Mouse (Mus musculus): Measurements from ENCODE around the gene Bahcc1. TPM values are rescaled to one million over a fixed set of nuclear protein-coding genes. Genes with fewer than 3 reads are reported as not detected.

The Bahcc1 gene
- polyA plus RNA-seq, 1 experiment from 2014 or later = 17.2 TPM

- WGBS = under 1% methylated on average over 52 of the region's 52 CpGs
- Histone ChIP-seq H3K4me3 (peak overlapping the region; percentile 94), H3K9ac (peak overlapping the region; percentile 100), H3K4me1 (peaks cover 32% of the 10 kb centered on the region), H3K4me2 (peak overlapping the region; percentile 95), H3K27me3 (no peaks in the 10 kb centered on the region), H3K36me3 (ENCODE audit: poor library complexity, severe bottlenecking) (peaks cover 10% of the 10 kb centered on the region), H3K9me3 (replicated peaks) (no peaks in the 10 kb centered on the region), H3K27ac (peak overlapping the region; percentile 100)
- ATAC-seq = no peak
These were observed 1.5 kb downstream of the Bahcc1 start for GRCm38 (mm10) chr11:120234136-120234775.

DNA sequence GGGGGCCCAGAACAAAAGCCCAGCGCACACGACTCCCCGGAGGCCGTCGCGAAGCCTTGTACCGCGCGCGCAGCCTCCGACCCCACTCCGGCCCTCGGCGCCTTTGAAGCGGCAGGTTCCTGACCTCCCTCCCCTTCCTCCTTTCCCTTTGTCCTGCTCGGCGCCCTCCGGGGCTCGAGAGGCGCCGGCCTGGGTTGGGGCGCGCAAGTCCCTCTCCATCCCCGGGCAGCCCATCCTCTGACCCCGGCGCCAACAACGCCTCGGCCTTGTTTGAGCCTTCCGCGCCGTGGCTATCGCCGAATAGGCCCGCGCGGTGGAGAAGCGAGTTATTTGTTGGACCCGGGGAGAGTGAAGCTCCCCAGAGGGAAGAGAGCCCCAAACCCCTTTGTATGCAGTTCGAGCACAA, 2.0 kb downstream of the Bahcc1 start:
- Histone ChIP-seq H3K27me3 (no peaks in the 10 kb centered on the region), H3K4me1 (peaks cover 32% of the 10 kb centered on the region), H3K4me2 (peak overlapping the region; percentile 95), H3K9me3 (replicated peaks) (no peaks in the 10 kb centered on the region), H3K4me3 (peak overlapping the region; percentile 94), H3K36me3 (ENCODE audit: poor library complexity, severe bottlenecking) (peaks cover 10% of the 10 kb centered on the region), H3K9ac (peak overlapping the region; percentile 100), H3K27ac (peak overlapping the region; percentile 100)
- 0% methylated on average over 23 of the region's 39 CpGs for WGBS
- ATAC-seq = no peak

GRCm38 (mm10) chr11:120235385-120236113, 2.8 kb downstream of the Bahcc1 start:
- peak overlapping the region; percentile 100 for H3K27ac ChIP-seq
- H3K4me2 ChIP-seq = peak overlapping the region; percentile 95
- no peaks in the 10 kb centered on the region for H3K27me3 ChIP-seq
- peak overlapping the region; percentile 94 for H3K4me3 ChIP-seq
- H3K36me3 ChIP-seq (ENCODE audit: poor library complexity, severe bottlenecking) = peaks cover 10% of the 10 kb centered on the region
- no peaks in the 10 kb centered on the region for H3K9me3 ChIP-seq (replicated peaks)
- WGBS = under 1% methylated on average over 39 of the region's 40 CpGs
- H3K9ac ChIP-seq = peak overlapping the region; percentile 100
- ATAC-seq = no peak
- peaks cover 37% of the 10 kb centered on the region for H3K4me1 ChIP-seq

- Histone ChIP-seq H3K9me3 (replicated peaks) (no peaks in the 10 kb centered on the region), H3K27ac (peak overlapping the region; percentile 100), H3K27me3 (no peaks in the 10 kb centered on the region), H3K4me2 (peak overlapping the region; percentile 95), H3K4me3 (peak overlapping the region; percentile 94), H3K36me3 (ENCODE audit: poor library complexity, severe bottlenecking) (peaks cover 10% of the 10 kb centered on the region), H3K4me1 (peaks cover 42% of the 10 kb centered on the region), H3K9ac (peak overlapping the region; percentile 100)
- ATAC-seq = no peak
- 0% methylated on average over 12 of the region's 13 CpGs for WGBS
These were observed 3.3 kb downstream of the Bahcc1 start for GRCm38 (mm10) chr11:120236114-120236437.

DNA sequence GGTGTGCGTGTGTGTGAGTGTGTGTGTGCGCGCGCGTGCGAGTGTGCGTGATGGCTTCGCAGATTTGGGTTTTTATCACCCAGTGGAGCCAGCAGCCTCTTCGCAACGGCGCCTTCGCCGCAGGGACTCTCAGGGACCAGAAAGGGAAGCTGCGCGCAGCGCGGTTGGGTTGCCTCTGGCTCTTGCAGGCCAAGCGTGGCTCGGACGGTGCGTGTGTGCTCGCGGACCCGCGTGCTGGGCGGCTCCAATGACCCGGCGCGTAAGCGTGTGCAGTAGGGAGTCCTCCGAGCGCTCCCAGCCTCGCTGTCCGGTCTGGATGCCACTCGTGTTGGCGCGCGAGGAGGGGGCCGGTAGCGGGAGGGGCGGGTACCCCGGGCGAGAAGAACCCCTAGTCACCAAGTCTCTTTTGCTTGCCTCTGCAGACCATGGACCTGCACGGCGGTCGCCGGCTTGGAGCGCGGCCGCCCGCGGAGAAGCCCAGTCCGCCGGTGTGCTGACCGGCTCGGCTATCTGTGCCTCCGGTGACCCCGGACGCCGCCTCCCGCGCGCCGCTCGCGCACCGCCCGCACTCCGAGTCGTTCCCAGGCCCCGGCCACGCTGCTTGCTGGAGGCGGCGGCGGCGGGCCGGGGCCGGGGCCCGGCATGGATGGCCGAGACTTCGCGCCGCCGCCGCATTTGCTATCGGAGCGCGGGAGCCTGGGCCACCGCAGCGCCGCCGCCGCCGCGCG, 3.9 kb downstream of the Bahcc1 start:
- H3K36me3 ChIP-seq (ENCODE audit: poor library complexity, severe bottlenecking) = peaks cover 10% of the 10 kb centered on the region
- peak overlapping the region; percentile 95 for H3K4me2 ChIP-seq
- peak overlapping the region; percentile 100 for H3K27ac ChIP-seq
- H3K4me3 ChIP-seq = peak overlapping the region; percentile 94
- H3K9ac ChIP-seq = peak overlapping the region; percentile 100
- ATAC-seq = no peak
- no peaks in the 10 kb centered on the region for H3K27me3 ChIP-seq
- no peaks in the 10 kb centered on the region for H3K9me3 ChIP-seq (replicated peaks)
- H3K4me1 ChIP-seq = peaks cover 47% of the 10 kb centered on the region
- under 1% methylated on average over 65 of the region's 96 CpGs for WGBS

- H3K4me2 ChIP-seq = peak overlapping the region; percentile 95
- peaks cover 10% of the 10 kb centered on the region for H3K36me3 ChIP-seq (ENCODE audit: poor library complexity, severe bottlenecking)
- H3K4me1 ChIP-seq = peaks cover 48% of the 10 kb centered on the region
- H3K9me3 ChIP-seq (replicated peaks) = no peaks in the 10 kb centered on the region
- H3K27ac ChIP-seq = peak overlapping the region; percentile 100
- under 1% methylated on average over 88 of the region's 89 CpGs for WGBS
- no peak for ATAC-seq
- H3K27me3 ChIP-seq = no peaks in the 10 kb centered on the region
- H3K9ac ChIP-seq = peak overlapping the region; percentile 100
- H3K4me3 ChIP-seq = peak overlapping the region; percentile 94
These were observed 4.7 kb downstream of the Bahcc1 start for GRCm38 (mm10) chr11:120237166-120238131.

DNA sequence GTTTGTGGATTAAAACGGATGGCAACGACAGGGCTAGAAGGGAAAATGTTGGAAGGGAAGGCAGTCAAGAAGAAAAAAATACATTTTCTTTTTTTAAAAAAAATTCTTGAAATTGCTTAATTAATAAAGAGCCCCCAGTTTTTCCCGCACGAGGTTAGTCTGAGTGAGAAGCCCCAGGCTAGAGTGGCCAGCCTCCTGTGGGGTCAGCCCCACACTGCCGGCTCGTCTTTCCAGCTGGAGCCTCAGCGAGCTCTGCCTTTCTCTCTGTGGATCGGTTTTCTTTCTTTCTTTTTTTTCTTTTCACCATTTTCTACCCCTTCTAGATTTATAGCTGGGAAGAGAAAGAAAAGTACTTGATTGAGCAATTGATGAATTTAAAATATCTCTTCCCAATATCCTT, 5.6 kb downstream of the Bahcc1 start:
- peak overlapping the region; percentile 95 for H3K4me2 ChIP-seq
- no peaks in the 10 kb centered on the region for H3K27me3 ChIP-seq
- peaks cover 56% of the 10 kb centered on the region for H3K4me1 ChIP-seq
- H3K4me3 ChIP-seq = peak overlapping the region; percentile 94
- ATAC-seq = no peak
- WGBS = 3% methylated on average over 8 of the region's 8 CpGs
- H3K36me3 ChIP-seq (ENCODE audit: poor library complexity, severe bottlenecking) = peaks cover 10% of the 10 kb centered on the region
- peak overlapping the region; percentile 100 for H3K27ac ChIP-seq
- peak overlapping the region; percentile 100 for H3K9ac ChIP-seq
- no peaks in the 10 kb centered on the region for H3K9me3 ChIP-seq (replicated peaks)

- Histone ChIP-seq H3K27ac (peak overlapping the region; percentile 100), H3K4me3 (peak overlapping the region; percentile 94), H3K36me3 (ENCODE audit: poor library complexity, severe bottlenecking) (peaks cover 10% of the 10 kb centered on the region), H3K9ac (peak overlapping the region; percentile 100), H3K4me2 (peak overlapping the region; percentile 95), H3K9me3 (replicated peaks) (no peaks in the 10 kb centered on the region), H3K4me1 (peaks cover 62% of the 10 kb centered on the region), H3K27me3 (no peaks in the 10 kb centered on the region)
- under 1% methylated on average over 8 of the region's 8 CpGs for WGBS
- ATAC-seq = no peak
These were observed 6.1 kb downstream of the Bahcc1 start for GRCm38 (mm10) chr11:120238751-120239359.

DNA sequence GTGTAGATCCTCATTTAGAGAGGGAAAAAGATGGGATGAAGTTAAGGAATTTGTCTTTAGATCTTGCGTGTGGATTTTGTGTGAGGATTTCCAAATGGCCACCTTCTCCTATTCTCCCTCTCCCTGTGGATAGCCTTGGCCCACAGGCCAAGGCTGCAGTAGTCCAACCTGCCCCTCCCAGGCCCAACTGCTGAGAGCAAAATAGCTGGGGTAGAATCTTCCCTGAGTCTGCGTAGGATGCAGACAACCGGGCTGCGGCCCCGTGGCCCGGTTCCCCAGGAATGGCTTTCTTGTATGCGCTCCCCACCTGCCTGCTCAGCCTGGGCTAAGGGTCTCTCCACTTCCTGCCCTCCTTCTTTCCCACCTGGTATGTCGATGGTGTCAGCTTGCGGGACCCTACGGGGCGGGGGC, 6.8 kb downstream of the Bahcc1 start:
- WGBS = under 1% methylated on average over 11 of the region's 11 CpGs

GRCm38 (mm10) chr11:120240206-120240605, 7.5 kb downstream of the Bahcc1 start:
- Histone ChIP-seq H3K27ac (peak overlapping the region; percentile 100), H3K4me1 (peaks cover 75% of the 10 kb centered on the region), H3K9ac (peak overlapping the region; percentile 100), H3K4me3 (peak overlapping the region; percentile 94), H3K9me3 (replicated peaks) (no peaks in the 10 kb centered on the region), H3K36me3 (ENCODE audit: poor library complexity, severe bottlenecking) (peaks cover 16% of the 10 kb centered on the region), H3K27me3 (no peaks in the 10 kb centered on the region), H3K4me2 (peak overlapping the region; percentile 95)
- ATAC-seq = peak; percentile 59; the same call in 1 of the 2 replicates
- WGBS = 0% methylated on average over 9 of the region's 10 CpGs

More for the DNA sequence above, 6.8 kb downstream of the Bahcc1 start:
- Histone ChIP-seq H3K4me1 (peaks cover 69% of the 10 kb centered on the region), H3K27me3 (no peaks in the 10 kb centered on the region), H3K27ac (peak overlapping the region; percentile 100), H3K4me3 (peak overlapping the region; percentile 94), H3K4me2 (peak overlapping the region; percentile 95), H3K9ac (peak overlapping the region; percentile 100), H3K9me3 (replicated peaks) (no peaks in the 10 kb centered on the region), H3K36me3 (ENCODE audit: poor library complexity, severe bottlenecking) (peaks cover 14% of the 10 kb centered on the region)
- ATAC-seq = no peak
